Mouse (Mus musculus): ENCODE data around the gene Abcc12.

The Abcc12 gene

GRCm38 (mm10) chr8:86512886-86513285 is 67.6 kb downstream of the Abcc12 start:
- DNase-seq (ENCODE audit: low spot score in 2 of 2) = no peak

GRCm38 (mm10) chr8:86512131-86512792 is 68.2 kb downstream of the Abcc12 start:
- no peak for DNase-seq (ENCODE audit: low spot score in 2 of 2)

GRCm38 (mm10) chr8:86501341-86501740 is 79.1 kb downstream of the Abcc12 start:
- peak; percentile 36 to 58 for DNase-seq (ENCODE audit: low spot score in 2 of 2)

- DNase-seq (ENCODE audit: low spot score in 2 of 2) = no peak
Measured at GRCm38 (mm10) chr8:86495056-86495455, 85.4 kb downstream of the Abcc12 start.

- DNase-seq (ENCODE audit: low spot score in 2 of 2) = no peak
Measured at GRCm38 (mm10) chr8:86493841-86494240, 86.6 kb downstream of the Abcc12 start.

- DNase-seq (ENCODE audit: low spot score in 2 of 2) = no peak
Measured at GRCm38 (mm10) chr8:86485411-86485810, 95.1 kb downstream of the Abcc12 start.

GRCm38 (mm10) chr8:86484244-86484643 is 96.2 kb downstream of the Abcc12 start:
- no peak for DNase-seq (ENCODE audit: low spot score in 2 of 2)

GRCm38 (mm10) chr8:86482116-86482515 is 98.4 kb downstream of the Abcc12 start:
- DNase-seq (ENCODE audit: low spot score in 2 of 2) = no peak

GRCm38 (mm10) chr8:86475711-86476438 is 104.6 kb downstream of the Abcc12 start:
- peak in 1 of 2 experiments; percentile 2 for DNase-seq (ENCODE audit: low spot score in 2 of 2)

GRCm38 (mm10) chr8:86474461-86474860 is 106.0 kb downstream of the Abcc12 start:
- DNase-seq (ENCODE audit: low spot score in 2 of 2) = no peak

GRCm38 (mm10) chr8:86473121-86473520 is 107.4 kb downstream of the Abcc12 start:
- no peak for DNase-seq (ENCODE audit: low spot score in 2 of 2)

- DNase-seq (ENCODE audit: low spot score in 2 of 2) = no peak
Measured at GRCm38 (mm10) chr8:86470717-86471116, 109.8 kb downstream of the Abcc12 start.

GRCm38 (mm10) chr8:86463215-86463614 is 117.3 kb downstream of the Abcc12 start:
- no peak for DNase-seq (ENCODE audit: low spot score in 2 of 2)

- no peak for DNase-seq (ENCODE audit: low spot score in 2 of 2)
Measured at GRCm38 (mm10) chr8:86460372-86460771, 120.1 kb downstream of the Abcc12 start.

GRCm38 (mm10) chr8:86453697-86454480 is 126.6 kb downstream of the Abcc12 start:
- DNase-seq (ENCODE audit: low spot score in 2 of 2) = no peak

- no peak for DNase-seq (ENCODE audit: low spot score in 2 of 2)
Measured at GRCm38 (mm10) chr8:86449870-86450515, 130.5 kb downstream of the Abcc12 start.

GRCm38 (mm10) chr8:86445516-86445915 is 135.0 kb downstream of the Abcc12 start:
- DNase-seq (ENCODE audit: low spot score in 2 of 2) = no peak

GRCm38 (mm10) chr8:86443744-86444143 is 136.7 kb downstream of the Abcc12 start:
- peak in 1 of 2 experiments; percentile 14 for DNase-seq (ENCODE audit: low spot score in 2 of 2)

- no peak for DNase-seq (ENCODE audit: low spot score in 2 of 2)
Measured at GRCm38 (mm10) chr8:86438983-86439299, 141.5 kb downstream of the Abcc12 start.

- no peak for DNase-seq (ENCODE audit: low spot score in 2 of 2)
Measured at GRCm38 (mm10) chr8:86438133-86438982, 142.1 kb downstream of the Abcc12 start.

GRCm38 (mm10) chr8:86437418-86437817 is 143.1 kb downstream of the Abcc12 start:
- no peak for DNase-seq (ENCODE audit: low spot score in 2 of 2)

Measured in urinary bladder, postnatal 36 days (tissue).